Mouse (Mus musculus) kidney, adult 9 months (tissue): Measurements from ENCODE around the gene Fgfr2.

Source experiments
- DNase-seq: peaks from one replicate; pipeline ENCODE4 v3.0.0; 2022

The Fgfr2 gene

DNA sequence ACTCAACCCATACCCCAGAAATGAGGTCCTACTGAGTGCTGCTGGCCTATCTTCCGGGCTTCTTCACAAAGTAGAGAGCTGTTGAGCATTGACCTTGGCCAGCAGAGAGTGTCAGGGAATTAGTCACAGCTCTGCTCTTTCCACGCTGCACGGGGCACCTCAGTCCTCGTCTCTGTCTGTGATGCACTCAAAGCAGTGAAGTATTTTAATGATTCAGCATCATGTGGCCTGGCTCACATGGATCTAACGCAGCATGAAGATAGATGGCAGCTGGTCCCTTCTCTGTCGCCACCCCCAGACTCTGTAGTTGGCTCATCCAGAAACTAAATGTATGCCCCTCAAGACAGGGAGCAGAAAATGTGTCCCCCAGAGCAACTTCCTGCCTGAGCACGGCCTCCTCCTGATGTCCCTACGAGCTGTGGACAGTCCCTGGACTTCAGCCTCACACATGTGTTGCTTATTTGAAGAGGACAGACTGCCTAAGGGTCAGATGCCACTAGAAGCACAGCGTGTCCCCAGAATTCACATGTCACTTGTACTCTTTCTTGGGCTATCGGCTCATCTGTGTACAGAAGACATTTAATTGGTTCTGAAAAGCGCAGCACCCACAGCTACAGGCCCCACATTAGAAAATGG lies 697.7 kb downstream of the Fgfr2 start:
- DNase-seq: no peak

DNA sequence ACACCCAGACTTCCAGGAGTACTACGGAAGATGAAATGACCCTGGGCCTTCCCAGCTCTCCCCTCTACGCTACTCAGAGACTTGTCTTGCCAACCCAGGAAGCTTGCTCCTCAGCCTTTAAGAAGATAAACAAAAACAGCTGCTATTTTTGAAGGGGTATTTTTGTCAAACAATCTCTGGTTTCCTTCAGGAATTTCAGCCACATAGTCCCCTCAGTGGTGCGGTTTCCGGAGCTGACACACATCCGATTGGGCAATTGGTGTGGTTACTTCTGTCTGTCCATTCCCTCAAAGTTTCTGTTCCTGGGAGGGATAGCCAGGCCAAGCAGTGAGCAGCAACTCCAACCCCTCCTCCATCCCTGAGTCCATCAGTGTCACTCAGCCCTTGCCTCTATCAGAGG lies 699.6 kb downstream of the Fgfr2 start:
- DNase-seq: peak; percentile 64

DNA sequence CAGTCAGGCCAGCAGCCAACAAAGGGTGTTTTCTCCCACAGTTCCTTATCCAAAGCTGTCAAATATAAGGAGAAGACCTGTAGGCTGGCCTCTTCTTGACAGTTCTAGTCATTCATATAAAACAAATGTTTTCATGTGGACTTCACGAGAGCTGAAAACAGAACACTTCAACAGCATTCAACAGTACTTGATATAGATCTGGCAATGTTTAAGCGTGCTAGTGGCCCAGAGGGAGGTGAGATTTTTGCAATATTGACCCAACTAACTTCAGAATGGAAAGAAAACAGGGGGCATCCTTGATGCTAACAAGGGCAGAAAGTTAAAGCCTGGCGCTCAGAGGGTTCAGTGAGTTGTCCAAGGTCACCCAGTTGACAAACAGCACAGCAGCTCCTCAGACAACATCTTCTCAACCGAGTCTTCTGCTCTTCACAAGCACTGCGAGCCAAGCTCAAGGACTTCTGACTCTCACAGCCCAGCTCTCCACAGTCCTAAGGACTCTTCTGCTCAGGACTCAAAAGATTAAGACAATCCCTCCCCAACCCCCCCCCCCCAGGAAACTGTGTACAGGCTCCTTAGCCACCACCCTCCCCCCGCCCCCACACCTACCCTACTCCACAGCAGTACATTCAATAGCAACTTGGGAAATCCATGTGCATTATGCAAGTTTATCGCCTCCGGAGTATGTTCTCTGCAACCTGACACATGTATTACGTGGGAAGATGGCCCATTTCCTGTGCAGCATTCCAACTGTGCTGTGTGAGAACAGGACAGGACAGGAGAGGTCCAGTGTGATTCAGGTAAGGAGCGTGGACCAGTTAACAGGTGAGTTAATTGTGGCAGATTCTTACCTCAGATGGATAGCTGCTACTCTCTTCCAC lies 703.5 kb downstream of the Fgfr2 start:
- DNase-seq: no peak

DNA sequence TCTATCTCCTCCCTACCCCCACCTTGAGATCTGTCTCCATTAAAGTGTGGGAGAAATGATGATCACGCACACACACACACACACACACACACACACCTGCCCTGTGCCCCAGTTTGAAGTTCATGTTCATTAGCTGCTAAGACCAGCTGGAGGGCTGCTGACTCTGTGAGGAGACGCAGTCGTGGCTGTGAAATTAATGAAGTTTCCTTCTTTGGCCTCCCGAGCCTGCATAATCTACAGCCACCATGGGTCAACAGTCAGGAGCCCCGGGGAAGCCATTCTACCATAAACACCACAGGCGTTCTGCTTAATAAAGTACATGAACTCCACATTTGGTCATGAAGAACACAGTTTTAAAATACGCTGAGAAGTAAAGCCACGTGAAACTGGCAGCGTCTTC lies 706.3 kb downstream of the Fgfr2 start:
- DNase-seq: peak; percentile 46

DNA sequence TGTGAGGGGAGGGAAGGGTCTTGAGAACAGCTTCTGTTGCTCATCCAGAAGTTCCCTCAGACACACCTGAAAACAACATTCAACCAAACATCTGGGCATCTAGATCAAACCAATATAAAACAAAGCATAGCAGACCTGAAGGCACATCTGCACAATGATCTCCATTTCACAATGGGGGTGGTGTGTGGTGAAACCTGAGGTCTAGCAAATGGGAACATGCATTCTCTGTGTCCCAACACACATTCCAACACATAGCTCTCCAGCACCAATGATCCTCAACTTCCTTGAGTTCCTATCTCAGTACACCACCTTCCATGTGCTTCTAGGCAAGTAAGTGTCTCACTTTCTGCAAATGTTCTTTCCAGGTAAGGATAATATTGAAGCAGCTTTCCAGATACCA lies 707.3 kb downstream of the Fgfr2 start:
- DNase-seq: no peak

DNA sequence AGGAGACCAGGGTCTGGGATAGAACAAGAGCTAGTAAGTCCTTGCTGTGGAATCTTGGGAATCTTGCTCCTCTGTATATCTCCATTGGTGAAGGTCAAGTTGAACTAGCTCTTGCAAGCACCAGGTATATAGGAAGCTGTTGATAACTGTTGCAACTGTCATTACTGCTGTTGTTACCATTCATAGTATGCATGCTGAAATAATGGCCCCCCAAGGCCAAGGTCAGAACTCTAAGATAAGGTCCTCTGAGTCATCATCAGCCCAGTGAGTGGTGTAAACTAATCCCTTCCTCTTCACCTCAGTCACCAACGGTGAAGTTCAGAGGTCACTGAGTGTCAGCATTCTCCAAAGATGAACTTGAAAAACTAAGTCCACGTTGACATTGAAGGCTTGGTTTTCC lies 710.6 kb downstream of the Fgfr2 start:
- no peak for DNase-seq

DNA sequence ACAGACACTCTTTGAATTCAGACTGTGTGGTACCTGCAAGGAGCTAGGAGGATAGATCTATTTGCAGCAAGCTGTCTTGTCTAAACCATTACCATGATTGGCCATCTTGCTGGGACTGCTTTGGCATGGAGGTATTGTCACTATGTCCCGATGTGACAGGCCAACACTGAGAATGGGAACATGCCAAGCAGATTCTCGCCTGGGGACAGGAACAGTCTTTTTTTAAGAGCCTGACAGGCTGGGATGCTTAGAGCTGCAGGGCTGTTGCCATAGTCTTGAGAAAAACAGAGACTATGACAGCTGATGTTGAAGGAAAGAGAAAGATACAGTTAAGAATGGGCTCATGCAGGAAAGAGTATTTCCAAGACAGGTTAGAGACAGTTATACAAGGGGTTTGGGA lies 711.4 kb downstream of the Fgfr2 start:
- no peak for DNase-seq

DNA sequence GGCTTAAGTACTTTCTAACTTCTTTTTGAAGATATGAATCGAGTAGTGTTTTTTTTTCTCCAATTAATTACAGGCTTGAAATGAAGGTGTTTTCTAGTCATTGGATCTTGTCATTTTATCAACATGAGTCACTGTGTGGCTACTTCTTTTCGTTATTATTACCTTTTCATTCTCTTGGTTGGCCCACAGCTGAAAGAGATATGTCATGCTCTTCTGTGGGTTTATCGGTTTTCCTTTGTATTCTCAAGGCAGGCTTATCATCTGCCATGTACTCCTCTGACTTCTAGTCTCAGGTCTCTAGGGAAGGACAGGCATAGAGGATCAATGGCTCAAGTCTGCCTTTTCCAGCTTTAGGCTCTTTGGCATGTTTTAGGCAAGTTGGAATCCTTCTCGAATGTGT lies 712.2 kb downstream of the Fgfr2 start:
- DNase-seq: no peak

DNA sequence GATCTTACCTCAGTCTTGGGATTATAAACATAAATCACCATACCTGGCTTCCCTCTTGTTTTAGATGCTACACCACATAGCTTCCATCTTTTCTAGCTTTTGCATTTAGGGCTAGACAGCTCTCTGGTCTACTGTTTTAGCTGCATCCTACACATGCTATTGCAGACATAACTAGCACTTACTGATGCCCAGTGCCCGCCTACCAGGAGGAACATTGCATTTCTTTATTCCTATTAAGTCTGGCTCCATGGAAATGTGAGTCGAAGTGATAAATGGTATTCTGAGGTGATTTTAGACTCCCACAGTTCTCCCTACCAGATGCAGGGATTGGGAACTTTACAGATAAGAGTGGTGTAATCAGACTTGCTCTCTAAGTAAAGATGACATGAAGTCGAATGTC lies 713.3 kb downstream of the Fgfr2 start:
- no peak for DNase-seq

DNA sequence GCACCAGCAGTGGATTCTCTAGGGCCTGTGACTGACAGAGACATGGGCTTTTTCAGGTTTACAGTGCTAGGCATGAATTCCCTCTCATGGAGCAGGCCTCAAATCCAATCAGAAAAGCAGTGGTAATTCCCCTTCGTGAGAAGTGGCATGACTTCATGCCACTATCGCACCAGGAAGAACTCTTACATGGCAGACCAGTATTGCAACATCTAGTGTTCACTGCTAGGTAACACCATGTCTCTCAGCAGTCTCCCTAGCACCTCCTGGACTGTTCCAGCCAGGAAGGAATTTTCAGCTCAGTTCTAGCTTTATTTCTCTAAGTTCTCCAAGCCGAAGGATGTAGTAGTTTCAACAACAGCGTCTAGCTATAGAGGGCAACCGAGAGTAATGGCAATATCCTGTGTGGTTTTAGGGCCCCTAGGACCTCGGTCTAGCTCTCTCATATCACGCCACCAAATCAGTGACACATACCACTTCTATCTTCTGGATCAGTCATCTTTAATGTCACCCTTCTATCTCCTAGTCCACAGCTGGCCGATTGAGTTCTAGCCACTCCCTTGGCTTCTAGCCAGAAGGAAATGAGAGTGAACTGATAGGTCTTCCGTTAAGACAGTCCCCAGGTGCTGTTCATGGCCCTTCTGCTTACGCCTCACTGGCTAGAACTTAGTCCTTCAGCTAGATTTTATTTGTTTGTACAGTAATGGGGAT lies 720.6 kb downstream of the Fgfr2 start:
- no peak for DNase-seq

DNA sequence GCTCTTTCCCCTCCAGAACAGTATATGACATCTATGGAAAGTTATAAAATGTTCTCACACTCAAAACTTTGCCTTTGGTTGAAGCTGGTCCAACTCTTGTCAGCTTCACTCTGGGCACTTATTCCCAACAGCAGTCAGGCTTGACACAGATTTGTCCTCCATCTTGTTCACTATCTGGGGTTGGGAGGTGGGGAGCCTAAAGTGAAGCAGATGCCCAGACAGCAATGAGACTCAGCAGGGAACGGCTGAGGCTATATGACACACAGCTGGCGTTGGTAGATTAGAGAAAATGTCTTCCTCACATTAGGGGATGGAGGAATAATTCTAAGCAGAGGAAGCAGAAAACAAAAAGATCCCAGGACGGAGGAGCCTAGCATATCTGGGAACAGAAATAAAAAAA lies 724.7 kb downstream of the Fgfr2 start:
- no peak for DNase-seq

DNA sequence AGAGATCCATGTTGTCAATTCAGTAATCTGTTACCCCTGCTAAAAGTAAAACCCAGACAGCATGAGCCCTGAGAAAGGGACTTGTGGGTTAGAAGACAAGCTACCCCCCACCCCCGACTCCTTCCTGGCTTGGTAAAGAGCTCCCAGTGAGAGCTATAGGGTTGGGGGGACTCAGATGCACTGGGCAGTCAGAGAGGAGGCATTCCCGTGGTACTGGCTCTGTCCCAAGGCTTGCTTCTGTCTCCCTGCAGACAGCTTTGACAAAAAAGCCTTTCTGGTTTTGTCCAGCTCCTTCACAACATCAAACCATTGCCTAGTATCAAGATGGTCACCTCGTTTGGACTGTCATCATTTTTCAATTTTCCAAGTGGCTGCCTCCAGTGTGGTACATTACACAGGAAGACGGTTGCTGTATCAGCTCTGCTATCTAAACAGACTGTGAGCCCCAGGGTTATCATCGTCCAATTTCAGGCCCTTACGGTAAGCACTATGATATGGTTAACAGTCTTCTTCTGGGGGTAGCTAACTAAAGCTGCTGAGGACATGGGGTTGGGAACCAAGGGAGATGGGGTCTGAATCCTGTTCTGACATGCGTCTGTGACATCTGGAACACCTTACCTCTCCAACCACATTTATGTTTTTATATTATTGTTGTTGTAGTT lies 726.4 kb downstream of the Fgfr2 start:
- no peak for DNase-seq

DNA sequence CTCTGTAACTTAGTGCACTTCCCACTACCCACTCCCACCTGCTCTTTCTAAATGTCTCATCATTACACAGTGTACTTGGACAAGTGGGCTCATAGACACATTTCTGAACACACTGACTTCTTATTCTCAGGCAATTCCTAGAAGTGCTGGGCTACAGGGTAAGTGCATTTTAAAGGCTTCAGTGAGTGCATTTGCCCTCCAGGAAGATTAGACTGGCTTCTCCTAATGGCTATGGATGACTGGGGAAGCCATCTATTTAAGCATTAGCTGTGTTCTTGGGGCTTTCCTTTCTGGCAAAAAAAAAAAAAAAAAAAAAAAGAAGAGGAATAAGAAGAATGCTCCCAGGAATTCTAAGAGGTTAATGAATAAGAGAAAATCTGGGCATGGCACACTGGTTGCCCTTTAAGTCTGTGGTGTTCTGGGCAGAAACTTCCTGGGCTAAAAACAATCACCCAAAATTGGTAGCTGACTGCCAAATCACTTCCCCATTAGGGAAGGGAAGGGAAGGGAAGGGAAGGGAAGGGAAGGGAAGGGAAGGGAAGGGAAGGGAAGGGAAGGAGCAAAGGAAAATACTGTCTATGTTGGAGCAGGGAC lies 729.5 kb downstream of the Fgfr2 start:
- peak; percentile 58 for DNase-seq

DNA sequence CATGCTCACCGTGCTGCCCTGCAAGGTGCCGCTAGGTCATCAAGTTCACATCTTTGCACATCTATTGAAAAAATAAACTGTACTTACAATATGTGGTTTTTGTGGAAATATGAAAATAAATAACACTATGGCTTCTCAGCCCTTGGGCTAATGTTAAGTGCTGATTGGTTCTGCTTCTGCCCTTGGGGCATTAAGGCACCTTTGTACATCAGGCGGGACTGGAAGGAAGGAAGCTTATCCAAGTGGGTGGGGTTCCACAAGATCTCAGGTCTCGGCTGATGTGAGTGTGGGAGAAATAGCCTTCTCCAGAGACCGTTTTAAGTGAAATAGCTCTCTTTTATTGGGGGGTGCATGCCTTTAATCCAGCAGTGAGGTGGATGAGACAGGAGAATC lies 730.1 kb downstream of the Fgfr2 start:
- DNase-seq: no peak

DNA sequence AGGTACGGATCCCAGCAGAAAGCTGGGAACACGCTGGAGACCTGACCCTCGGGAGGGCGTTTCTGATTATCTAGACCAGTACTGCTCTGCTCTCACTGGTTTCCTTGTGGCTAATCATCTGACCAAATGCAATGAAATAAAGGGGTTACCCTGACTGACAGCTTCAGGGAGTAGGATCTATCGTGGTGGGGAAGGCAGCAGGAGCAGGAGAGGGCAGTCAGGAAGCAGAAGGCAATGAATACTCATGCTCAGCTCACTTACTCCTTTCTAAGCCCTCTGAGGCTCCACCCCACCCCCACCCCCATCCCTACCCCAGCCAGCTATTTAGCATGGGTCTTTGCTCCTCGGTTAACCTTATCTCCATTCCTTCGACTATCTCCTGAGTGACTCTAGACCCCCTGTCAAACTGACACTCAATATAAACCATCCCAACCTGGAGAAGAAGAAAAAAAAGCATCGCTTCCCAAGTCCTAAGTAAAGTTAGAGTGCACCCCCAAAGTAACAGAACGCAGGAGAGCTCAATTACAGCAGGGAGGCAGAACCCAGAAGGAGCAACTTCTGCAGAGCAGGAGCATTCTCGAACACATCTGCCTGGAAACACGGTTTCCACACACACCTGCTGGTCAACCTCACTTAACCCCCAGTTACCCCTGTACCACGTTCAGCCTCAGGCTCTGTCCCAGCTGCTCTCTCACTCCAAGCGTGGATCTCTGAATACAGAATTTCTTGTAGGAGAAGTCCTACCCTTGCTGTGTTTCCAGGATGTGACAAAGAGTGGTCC lies 730.7 kb downstream of the Fgfr2 start:
- DNase-seq: no peak

DNA sequence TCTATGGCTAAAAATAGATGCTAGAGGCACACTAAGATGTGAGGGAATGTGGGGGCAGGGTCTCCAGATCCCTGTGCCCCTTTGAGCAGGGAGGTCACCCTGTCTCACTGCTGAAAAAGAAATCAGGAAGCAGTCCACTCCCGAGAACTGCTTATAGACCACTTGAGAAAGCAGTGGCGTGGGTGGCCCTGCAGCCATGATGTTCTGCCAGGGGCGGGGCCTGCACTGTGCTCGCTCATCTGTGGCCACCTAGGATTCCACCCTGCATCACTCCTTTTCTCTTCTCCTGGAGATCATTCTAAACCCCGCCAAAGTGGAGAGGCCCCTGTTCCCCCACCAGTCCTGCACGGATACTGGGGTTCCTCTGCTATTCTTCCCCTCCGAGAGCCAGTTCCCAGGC lies 733.7 kb downstream of the Fgfr2 start:
- DNase-seq: no peak

DNA sequence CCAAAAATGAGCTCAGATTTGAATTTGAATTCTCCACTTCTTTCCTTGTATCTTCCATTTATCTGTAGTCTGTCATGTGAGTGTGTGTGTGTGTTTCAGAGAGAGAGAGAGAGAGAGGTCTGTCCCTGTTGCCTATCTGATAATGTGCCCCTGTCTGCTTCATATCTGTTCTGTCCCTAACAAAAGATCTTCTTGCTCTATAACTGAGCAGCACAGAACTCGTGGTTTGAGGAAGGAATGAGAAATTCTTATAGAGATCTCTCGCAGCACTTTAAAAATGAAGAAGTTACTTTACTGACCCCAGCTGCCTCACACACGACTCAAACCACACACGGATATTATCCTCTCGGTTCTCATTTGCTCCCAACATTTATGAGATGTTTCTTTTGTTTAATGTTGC lies 735.6 kb downstream of the Fgfr2 start:
- DNase-seq: no peak

DNA sequence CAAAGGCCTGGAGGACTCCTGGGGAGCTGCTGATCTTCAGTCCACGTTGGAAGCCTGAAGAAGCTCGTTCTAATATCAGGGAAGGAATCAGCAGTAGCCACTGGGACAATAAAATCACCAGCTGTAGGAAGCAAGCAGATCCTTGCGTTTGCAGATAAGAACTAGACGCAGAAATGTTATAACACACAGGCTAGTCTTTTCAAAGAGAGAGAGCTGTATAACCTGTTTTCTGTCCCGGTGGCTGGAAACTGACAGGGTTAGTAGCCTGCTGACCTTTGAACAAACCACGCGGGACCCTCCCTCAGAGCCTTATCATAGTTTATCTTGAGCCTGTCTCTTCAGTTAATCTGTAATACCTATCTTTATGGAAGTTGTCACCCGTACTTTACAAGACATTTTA lies 736.8 kb downstream of the Fgfr2 start:
- no peak for DNase-seq

DNA sequence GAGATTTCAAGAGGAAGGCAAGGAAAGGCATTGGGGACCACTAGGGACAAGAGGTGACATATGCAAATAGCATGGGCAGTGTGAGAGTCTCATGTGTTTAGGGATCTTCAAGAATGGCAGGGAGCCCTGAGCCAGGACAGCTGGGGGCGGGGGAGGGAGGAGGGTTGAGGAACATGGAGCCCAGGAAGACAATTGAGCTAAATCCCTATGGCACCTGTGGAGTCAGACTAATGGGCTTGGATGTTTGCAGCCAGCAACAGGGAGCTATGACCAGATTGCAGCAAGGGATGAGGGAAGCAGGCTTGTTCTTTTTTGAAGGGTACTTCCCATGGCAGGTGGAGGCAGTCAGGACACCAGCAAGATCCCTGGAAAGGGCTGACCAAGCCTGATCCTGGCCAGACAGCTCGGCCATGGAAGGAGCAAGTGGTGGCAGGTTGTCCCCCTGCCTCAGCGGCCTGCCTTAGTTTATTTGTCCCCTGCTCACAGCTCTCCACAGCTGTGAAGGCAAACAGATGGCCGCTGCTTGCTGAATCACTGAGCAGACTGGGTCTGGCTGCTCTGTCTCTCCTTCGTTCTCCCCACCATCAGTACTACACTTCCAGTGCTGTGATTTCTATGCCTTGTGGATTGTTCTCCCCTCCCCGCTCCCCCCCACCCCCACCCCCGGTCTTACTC lies 737.6 kb downstream of the Fgfr2 start:
- DNase-seq: no peak

DNA sequence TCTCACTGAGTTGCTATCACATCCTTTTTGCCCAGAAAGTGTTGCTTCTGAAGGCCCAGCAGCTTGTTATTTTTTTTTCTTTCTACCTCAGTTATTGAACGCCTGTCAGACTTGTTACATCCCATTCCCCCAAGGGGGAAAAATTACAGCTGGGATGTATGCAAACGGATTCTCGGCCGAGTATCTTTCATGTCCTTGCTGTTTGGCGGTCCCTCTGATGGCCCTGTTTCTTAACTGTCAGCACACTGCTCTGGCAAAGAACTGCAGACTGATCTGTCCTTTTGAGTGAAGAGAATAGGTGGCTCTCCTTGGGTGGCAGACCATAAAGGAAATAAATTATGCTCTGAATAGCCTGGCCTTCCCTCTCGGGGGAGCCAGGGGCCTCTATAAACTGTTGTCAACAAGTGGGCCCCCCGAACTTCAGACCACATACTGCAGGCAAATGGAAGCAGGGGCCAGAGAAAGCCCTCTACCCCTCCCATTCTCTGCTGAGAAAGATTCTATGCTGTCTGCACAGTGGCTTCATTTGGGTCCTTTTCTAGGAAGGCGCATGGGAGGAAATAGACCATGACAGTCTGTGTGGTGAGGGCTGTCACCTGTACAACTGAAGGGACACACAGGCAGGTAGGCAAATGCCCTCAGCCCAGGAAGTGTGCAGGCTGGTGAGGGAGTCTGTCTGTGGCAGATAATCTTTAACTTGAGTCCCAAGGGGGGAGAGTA lies 738.3 kb downstream of the Fgfr2 start:
- no peak for DNase-seq
